In the genomic region with DNA sequence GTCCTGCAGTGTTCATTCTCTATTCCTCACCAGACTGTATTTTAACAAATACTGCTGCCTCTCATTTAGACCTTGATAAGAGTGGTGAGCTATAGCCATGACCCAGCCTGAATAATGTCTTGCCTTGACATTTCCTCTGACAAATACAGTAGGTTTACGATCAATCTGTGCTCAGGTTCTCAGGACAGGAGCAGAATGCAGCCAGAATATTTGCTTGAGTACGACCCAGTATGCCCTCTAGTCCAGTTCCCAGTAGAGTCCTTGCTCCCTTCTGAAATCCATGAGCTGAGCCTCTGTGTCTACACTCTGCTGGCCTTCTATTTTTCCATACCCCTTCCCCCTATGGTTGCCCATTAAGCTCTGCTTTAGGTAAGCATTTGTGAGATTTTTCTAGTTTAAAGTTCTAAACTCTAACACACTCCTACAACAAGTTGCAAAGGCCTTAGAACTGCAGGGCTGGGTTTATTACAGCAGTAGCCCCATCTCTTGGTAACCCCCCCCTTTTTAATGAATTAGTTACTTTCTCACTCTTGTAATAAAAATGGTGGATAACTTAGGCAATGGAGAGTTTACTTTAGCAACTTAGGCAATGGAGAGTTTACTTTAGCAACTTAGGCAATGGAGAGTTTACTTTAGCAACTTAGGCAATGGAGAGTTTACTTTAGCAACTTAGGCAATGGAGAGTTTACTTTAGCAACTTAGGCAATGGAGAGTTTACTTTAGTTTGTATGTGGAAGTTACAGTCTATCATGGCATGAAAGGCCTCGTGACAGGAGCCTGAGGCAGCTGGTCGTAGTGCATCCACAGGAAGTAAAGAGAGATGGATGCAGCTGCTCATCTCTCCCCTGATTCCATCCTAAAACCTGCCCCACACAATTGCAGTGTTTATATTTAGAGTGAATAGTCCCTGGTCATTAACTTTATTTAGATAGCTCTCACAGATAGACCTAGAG, we compare ENCODE assay signal across 26 mouse cellular contexts.
DNase-seq lines count a peak whose midpoint lies in the region; ATAC-seq and TF ChIP-seq lines count a peak whose summit lies in the region.
"Had no signal": no experiment of that assay in that cellular context is flagged by ENCODE, and none has a peak within 500 bp of the region (broad histone marks: within the 10 kb centered on the region; RNA-seq: fewer than 3 reads in every experiment).

No protein-coding gene starts in this region.

- peaks cover 3% of the 10 kb centered on the region; the same call in 1 of the 2 replicates for H3K4me1 ChIP-seq in lung, embryonic 16.5 days (replicated peaks; ENCODE audit: control insufficient read depth, insufficient read depth, low read length)
- peaks cover 9% of the 10 kb centered on the region for H3K4me1 ChIP-seq in liver, adult 2 months (ENCODE audit: control insufficient read depth, insufficient read depth, low read length)
- H3K4me1 ChIP-seq in liver, postnatal 0 days (ENCODE audit: insufficient read depth), result no peaks in the 10 kb centered on the region
- H3K4me1 ChIP-seq in forebrain, embryonic 15.5 days, result peaks cover 10% of the 10 kb centered on the region
- H3K4me1 ChIP-seq in thymus, adult 2 months (replicated peaks; ENCODE audit: control insufficient read depth, insufficient read depth, low read length), result no peaks in the 10 kb centered on the region
- H3K4me1 ChIP-seq: embryonic facial prominence, embryonic 13.5 days; kidney, embryonic 15.5 days; limb, embryonic 15.5 days had no signal

- H3K9ac ChIP-seq in lung, embryonic 16.5 days (ENCODE audit: low read length), result no peak overlapping the region
- H3K9ac ChIP-seq in liver, adult 2 months (ENCODE audit: low read depth, low read length), result no peak overlapping the region
- H3K9ac ChIP-seq in liver, postnatal 0 days (replicated peaks), result no peak overlapping the region
- H3K9ac ChIP-seq in forebrain, embryonic 15.5 days (replicated peaks), result no peak overlapping the region
- H3K9ac ChIP-seq: embryonic facial prominence, embryonic 13.5 days; forebrain, postnatal 0 days; kidney, embryonic 15.5 days; limb, embryonic 15.5 days; midbrain, embryonic 15.5 days; neural tube, embryonic 15.5 days had no signal

- H3K79me2 ChIP-seq in liver, adult 2 months (ENCODE audit: control insufficient read depth, insufficient read depth, low read length), result no peaks in the 10 kb centered on the region

- ATAC-seq in lung, embryonic 16.5 days (ENCODE audit: low read depth), result peak; percentile 64
- ATAC-seq in liver, postnatal 0 days, result peak; percentile 89
- ATAC-seq in forebrain, embryonic 15.5 days (replicated peaks), result no peak
- ATAC-seq: forebrain, postnatal 0 days; hindbrain, postnatal 0 days; intestine, postnatal 0 days; midbrain, embryonic 15.5 days; Patski had no signal

- H3K27ac ChIP-seq in lung, embryonic 16.5 days (ENCODE audit: low read length), result peak overlapping the region; percentile 62
- H3K27ac ChIP-seq in liver, adult 2 months (replicated peaks; ENCODE audit: insufficient read depth, low read depth, low read length), result peak overlapping the region; percentile 17
- H3K27ac ChIP-seq in liver, postnatal 0 days (ENCODE audit: low read depth), result peak overlapping the region; percentile 16; the same call in 1 of the 2 replicates
- no peak overlapping the region for H3K27ac ChIP-seq in forebrain, embryonic 15.5 days (replicated peaks)
- H3K27ac ChIP-seq in thymus, adult 2 months (ENCODE audit: control insufficient read depth, insufficient read depth, low read length), result no peak overlapping the region
- H3K27ac ChIP-seq: embryonic facial prominence, embryonic 13.5 days; hindbrain, embryonic 10.5 days; hindbrain, postnatal 0 days; kidney, embryonic 15.5 days; midbrain, embryonic 15.5 days; neural tube, embryonic 15.5 days had no signal

- TF ChIP-seq EP300 in liver, postnatal 0 days (IDR thresholded peaks at IDR 0.05; ENCODE audit: low read depth), result peak; percentile 65; the same call in 1 of the 2 replicates

- H3K27me3 ChIP-seq in lung, embryonic 16.5 days (ENCODE audit: control insufficient read depth, insufficient read depth, low read depth, low read length), result no peaks in the 10 kb centered on the region
- no peaks in the 10 kb centered on the region for H3K27me3 ChIP-seq in liver, adult 2 months (ENCODE audit: control insufficient read depth, insufficient read depth, low read length)
- H3K27me3 ChIP-seq in liver, postnatal 0 days (ENCODE audit: insufficient read depth, low read length), result no peaks in the 10 kb centered on the region
- no peaks in the 10 kb centered on the region for H3K27me3 ChIP-seq in forebrain, embryonic 15.5 days
- H3K27me3 ChIP-seq in thymus, adult 2 months (ENCODE audit: control insufficient read depth, insufficient read depth, low read length), result no peaks in the 10 kb centered on the region
- H3K27me3 ChIP-seq: embryonic facial prominence, embryonic 13.5 days; kidney, embryonic 15.5 days; limb, embryonic 15.5 days; midbrain, embryonic 15.5 days; neural tube, embryonic 15.5 days; Patski had no signal

- H3K9me3 ChIP-seq in lung, embryonic 16.5 days (ENCODE audit: control insufficient read depth, low read length), result no peaks in the 10 kb centered on the region
- H3K9me3 ChIP-seq in liver, postnatal 0 days (ENCODE audit: low read length), result no peaks in the 10 kb centered on the region; the same call in 1 of the 2 replicates
- H3K9me3 ChIP-seq in forebrain, embryonic 15.5 days, result no peaks in the 10 kb centered on the region
- H3K9me3 ChIP-seq: embryonic facial prominence, embryonic 13.5 days; hindbrain, embryonic 10.5 days; kidney, embryonic 15.5 days; limb, embryonic 15.5 days; midbrain, embryonic 15.5 days; neural tube, embryonic 15.5 days had no signal

- H3K36me3 ChIP-seq in lung, embryonic 16.5 days (ENCODE audit: control insufficient read depth, insufficient read depth, low read length), result no peaks in the 10 kb centered on the region
- no peaks in the 10 kb centered on the region for H3K36me3 ChIP-seq in liver, adult 2 months (ENCODE audit: control insufficient read depth, insufficient read depth, low read length)
- no peaks in the 10 kb centered on the region for H3K36me3 ChIP-seq in liver, postnatal 0 days (replicated peaks; ENCODE audit: insufficient read depth, low read length)
- H3K36me3 ChIP-seq in forebrain, embryonic 15.5 days, result no peaks in the 10 kb centered on the region
- H3K36me3 ChIP-seq in thymus, adult 2 months (ENCODE audit: control insufficient read depth, insufficient read depth, low read length), result no peaks in the 10 kb centered on the region
- H3K36me3 ChIP-seq: embryonic facial prominence, embryonic 13.5 days; hindbrain, embryonic 10.5 days; kidney, embryonic 15.5 days; limb, embryonic 15.5 days; midbrain, embryonic 15.5 days; neural tube, embryonic 15.5 days had no signal

- H3K4me3 ChIP-seq in lung, embryonic 16.5 days (ENCODE audit: low read length), result no peak overlapping the region
- H3K4me3 ChIP-seq in liver, adult 2 months (ENCODE audit: insufficient read depth, low read depth, low read length), result no peak overlapping the region
- H3K4me3 ChIP-seq in liver, postnatal 0 days (ENCODE audit: low read depth, low read length), result no peak overlapping the region
- H3K4me3 ChIP-seq in forebrain, embryonic 15.5 days, result no peak overlapping the region
- no peak overlapping the region for H3K4me3 ChIP-seq in thymus, adult 2 months (ENCODE audit: control insufficient read depth, insufficient read depth, low read length)
- H3K4me3 ChIP-seq: embryonic facial prominence, embryonic 13.5 days; hindbrain, embryonic 10.5 days; kidney, embryonic 15.5 days; limb, embryonic 15.5 days; midbrain, embryonic 15.5 days; myocyte; neural tube, embryonic 15.5 days had no signal

- no peak for TF ChIP-seq CTCF in liver, adult 2 months (IDR thresholded peaks at IDR 0.05; ENCODE audit: low read depth, low read length)
- TF ChIP-seq CTCF in liver, postnatal 0 days (IDR thresholded peaks at IDR 0.05; ENCODE audit: low read depth), result no peak
- no peak for TF ChIP-seq CTCF in thymus, adult 2 months (IDR thresholded peaks at IDR 0.05; ENCODE audit: borderline replicate concordance, control insufficient read depth, extremely low read depth, insufficient read depth, low read length, poor library complexity)

- no peak for TF ChIP-seq POLR2A in liver, adult 2 months (IDR thresholded peaks at IDR 0.05; ENCODE audit: extremely low read depth, insufficient read depth, low read length)
- TF ChIP-seq POLR2A in thymus, adult 2 months (IDR thresholded peaks at IDR 0.05; ENCODE audit: control insufficient read depth, extremely low read depth, insufficient read depth, low read length, poor library complexity), result no peak

- WGBS in lung, embryonic 16.5 days, result 32% methylated on average over 4 of the region's 4 CpGs
- WGBS in liver, adult 2 months, result 22% methylated on average over 4 of the region's 4 CpGs
- WGBS in liver, postnatal 0 days (ENCODE audit: insufficient replicate concordance), result 50% methylated on average over 4 of the region's 4 CpGs
- WGBS in forebrain, embryonic 15.5 days, result 88% methylated on average over 4 of the region's 4 CpGs
- 89% methylated on average over 4 of the region's 4 CpGs for WGBS in thymus, adult 2 months

- peak; percentile 26 to 82 for DNase-seq in adrenal gland, adult (ENCODE audit: inconsistent age in 2 of 2, low spot score in 1 of 2)
- DNase-seq in adrenal gland, postnatal 25 days, result no peak
- no peak for DNase-seq in lung, postnatal 14 days
- peak; percentile 96 for DNase-seq in liver, adult 2 months (ENCODE audit: extremely low read depth, low read depth, low spot score)
- peak; percentile 46 for DNase-seq in liver, postnatal 0 days
- no peak for DNase-seq in thymus, adult 2 months
- DNase-seq: cerebellum, adult 11-12 months; cerebellum, postnatal 14 days; forebrain, postnatal 0 days; gastrocnemius, postnatal 36 days; kidney, postnatal 4 days; right cerebral cortex, postnatal 14 days; spleen, adult 18-20 months; thymus, adult 18-20 months had no signal

- no peak overlapping the region for H3K4me2 ChIP-seq in lung, embryonic 16.5 days (ENCODE audit: low read depth, low read length)
- no peak overlapping the region for H3K4me2 ChIP-seq in liver, postnatal 0 days (ENCODE audit: low read depth, low read length)
- H3K4me2 ChIP-seq in forebrain, embryonic 15.5 days (replicated peaks), result no peak overlapping the region
- H3K4me2 ChIP-seq: embryonic facial prominence, embryonic 13.5 days; kidney, embryonic 15.5 days; limb, embryonic 15.5 days; midbrain, embryonic 15.5 days; neural tube, embryonic 15.5 days had no signal

Comparison
In these comparisons a context has a peak if more than half of its experiments do, and no peak if none do; other contexts are left out.
1. DNase-seq: peak in adrenal gland, adult (2 of 2), liver, adult 2 months (single experiment) and liver, postnatal 0 days (single experiment); none in adrenal gland, postnatal 25 days (single experiment), lung, postnatal 14 days (single experiment) and thymus, adult 2 months (single experiment).
2. H3K27ac ChIP-seq: peak in lung, embryonic 16.5 days (single experiment), liver, adult 2 months (single experiment) and liver, postnatal 0 days (single experiment); none in forebrain, embryonic 15.5 days (single experiment) and thymus, adult 2 months (single experiment).